Mouse (Mus musculus) stomach, postnatal 0 days (tissue): Measurements from ENCODE around the gene Eea1. TPM values are rescaled to one million over a fixed set of nuclear protein-coding genes. Genes with fewer than 3 reads are reported as not detected.

ENCODE experiments used
- ATAC-seq: fragments of 200-750 bp; cut with Nextera tagmentation; 2 replicates; pipeline ENCODE4 v1.8.0; 2017; ENCODE audit not compliant: low FRiP score, low TSS enrichment
- DNase-seq: peaks from one replicate; pipeline ENCODE4 v3.0.0-alpha.2; 2016; ENCODE audit warnings: low spot score
- H3K27ac ChIP-seq: fragments of 300-500 bp; sonication (generic); replicated peaks from 2 replicates; pipeline ENCODE4 v1.5.1; 2014; ENCODE audit warnings: mild to moderate bottlenecking, control low read depth
- H3K27me3 ChIP-seq: fragments of 300-500 bp; sonication (generic); 2 replicates; pipeline ENCODE4 v1.6.1; 2014; ENCODE audit warnings: low read length; ENCODE audit not compliant: control insufficient read depth, insufficient read depth
- H3K36me3 ChIP-seq: fragments of 300-500 bp; sonication (generic); 2 replicates; pipeline ENCODE4 v1.6.1; 2014; ENCODE audit warnings: low read length, mixed read lengths; ENCODE audit not compliant: control insufficient read depth, insufficient read depth
- H3K4me1 ChIP-seq: fragments of 300-500 bp; sonication (generic); replicated peaks from 2 replicates; pipeline ENCODE4 v1.6.1; 2014; ENCODE audit warnings: antibody characterized with exemption; ENCODE audit not compliant: control insufficient read depth, insufficient read depth
- H3K4me2 ChIP-seq: fragments of 300-500 bp; sonication (generic); replicated peaks from 2 replicates; pipeline ENCODE4 v1.6.1; 2014; ENCODE audit warnings: low read depth, mild to moderate bottlenecking, control low read depth, moderate library complexity
- H3K4me3 ChIP-seq: fragments of 300-500 bp; sonication (generic); 2 replicates; pipeline ENCODE4 v1.5.1; 2014; ENCODE audit warnings: low read depth, low read length, control low read depth
- H3K9ac ChIP-seq: fragments of 300-500 bp; sonication (generic); 2 replicates; pipeline ENCODE4 v1.6.1; 2014; ENCODE audit warnings: mild to moderate bottlenecking, low read length, control low read depth, mixed read lengths
- H3K9me3 ChIP-seq: fragments of 300-500 bp; sonication (generic); 2 replicates; pipeline ENCODE4 v1.6.1; 2016; ENCODE audit warnings: low read length; ENCODE audit not compliant: control insufficient read depth
- CTCF ChIP-seq: IDR thresholded peaks from 2 replicates; pipeline ENCODE4 v1.5.1; 2016; ENCODE audit warnings: antibody characterized with exemption, low read depth, mild to moderate bottlenecking, moderate library complexity
- EP300 ChIP-seq: optimal IDR thresholded peaks from 2 replicates; pipeline ENCODE3; 2016; ENCODE audit warnings: antibody characterized with exemption
- WGBS: fragments of 180-500 bp; shearing (Covaris S2); extraction: QIAGEN DNeasy Blood & Tissue Kit; methylation state at CpG from one replicate; pipeline ENCODE4 v1.1.7; 2014; 5-methylcytosine and 5-hydroxymethylcytosine counted together
- polyA plus RNA-seq: library from polyadenylated mRNA; unstranded; fragments of >200 nt; fragmentation: Nextera tagmentation; extraction: Ambion mirVana; gene quantifications from 2 replicates; pipeline ENCODE4 v1.2.1, GENCODE M21; 2015

Eea1 gene
- polyA plus RNA-seq, 1 experiment from 2014 or later: 20.2 TPM

DNA sequence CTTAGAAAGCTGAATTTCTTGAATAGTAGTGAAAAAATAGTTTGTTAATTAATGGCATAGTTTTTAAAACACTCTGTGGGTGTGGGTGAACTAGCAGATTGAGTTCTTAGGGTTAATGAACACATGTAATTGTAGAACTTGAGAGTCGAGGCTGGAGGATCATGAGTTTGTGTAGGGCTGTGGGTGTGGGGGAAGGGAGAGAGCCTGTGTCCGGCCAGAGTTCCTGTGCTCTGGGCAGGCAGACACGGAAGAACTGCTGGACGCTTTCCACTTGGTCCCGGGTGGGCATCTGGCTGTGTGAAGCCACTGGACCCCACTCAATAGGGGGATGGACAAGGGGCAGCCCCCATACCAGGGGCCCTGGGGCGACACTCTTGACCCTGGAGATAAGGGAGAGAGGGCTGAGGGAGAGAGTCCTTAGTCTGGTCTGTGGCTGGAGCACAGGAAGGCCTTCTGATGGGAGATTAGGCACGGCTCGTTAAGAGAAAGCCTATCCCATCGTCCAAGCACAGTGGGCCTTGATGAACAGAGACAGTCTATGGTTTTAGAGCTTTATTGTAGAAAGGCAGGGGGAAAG lies 107.6 kb downstream of the Eea1 start:
- Histone ChIP-seq H3K27ac (no peak overlapping the region), H3K9me3 (no peaks in the 10 kb centered on the region), H3K36me3 (no peaks in the 10 kb centered on the region), H3K4me3 (no peak overlapping the region), H3K4me1 (no peaks in the 10 kb centered on the region), H3K27me3 (no peaks in the 10 kb centered on the region), H3K9ac (no peak overlapping the region), H3K4me2 (no peak overlapping the region)
- DNase-seq (no peak), ATAC-seq (no peak)
- TF ChIP-seq EP300 (no peak), CTCF (no peak)
- 45% methylated on average over 9 of the region's 9 CpGs for WGBS

DNA sequence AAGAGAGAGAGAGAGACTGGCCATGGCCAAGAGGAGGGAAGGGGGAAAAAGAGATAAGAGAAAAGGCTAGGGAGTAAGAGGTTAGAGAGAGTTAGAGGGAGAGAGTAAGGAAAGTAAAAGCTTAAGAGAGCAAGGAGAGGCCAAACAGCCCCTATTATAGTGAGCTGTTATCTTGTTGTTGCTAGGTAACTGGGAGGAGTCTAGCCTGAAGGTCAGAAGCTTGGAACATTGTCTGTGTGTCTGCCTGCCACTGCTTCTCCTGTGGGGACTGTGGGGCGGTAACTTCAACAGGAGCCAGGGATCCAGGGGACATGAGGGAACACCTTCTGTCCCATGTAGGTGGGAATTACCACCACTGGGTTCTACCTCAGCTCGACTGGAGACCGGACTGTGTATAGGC lies 108.1 kb downstream of the Eea1 start:
- Histone ChIP-seq H3K9me3 (no peaks in the 10 kb centered on the region), H3K4me1 (no peaks in the 10 kb centered on the region), H3K4me2 (no peak overlapping the region), H3K36me3 (no peaks in the 10 kb centered on the region), H3K27ac (no peak overlapping the region), H3K4me3 (no peak overlapping the region), H3K9ac (no peak overlapping the region), H3K27me3 (no peaks in the 10 kb centered on the region)
- no peak for DNase-seq
- TF ChIP-seq CTCF (no peak), EP300 (no peak)
- WGBS: 85% methylated on average over 3 of the region's 3 CpGs
- ATAC-seq: no peak

DNA sequence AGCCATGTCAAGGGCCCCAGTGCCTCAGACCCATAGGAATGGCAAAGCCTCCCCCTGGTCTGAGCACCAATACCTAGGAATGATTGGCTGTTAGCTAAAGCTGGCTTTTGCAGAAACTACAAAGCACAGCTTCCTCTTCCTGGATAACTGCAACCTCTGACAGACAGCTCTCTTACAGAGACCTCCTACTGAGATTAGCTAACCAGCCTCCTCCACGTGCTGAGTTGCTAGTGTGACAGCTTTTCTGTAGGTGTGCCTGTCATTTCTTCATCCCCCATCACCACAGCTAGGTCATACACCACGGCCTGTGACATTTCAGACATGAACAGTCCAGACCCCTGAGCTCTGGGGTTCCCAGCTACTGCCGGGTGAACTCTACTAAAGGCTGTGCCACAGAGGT lies 126.9 kb downstream of the Eea1 start:
- Histone ChIP-seq H3K4me1 (no peaks in the 10 kb centered on the region), H3K27ac (no peak overlapping the region), H3K9ac (no peak overlapping the region), H3K27me3 (no peaks in the 10 kb centered on the region), H3K36me3 (no peaks in the 10 kb centered on the region), H3K4me3 (no peak overlapping the region), H3K9me3 (no peaks in the 10 kb centered on the region), H3K4me2 (no peak overlapping the region)
- TF ChIP-seq EP300: no peak
- TF ChIP-seq CTCF: no peak
- WGBS: 48% methylated on average over 3 of the region's 3 CpGs
- ATAC-seq (no peak), DNase-seq (no peak)

DNA sequence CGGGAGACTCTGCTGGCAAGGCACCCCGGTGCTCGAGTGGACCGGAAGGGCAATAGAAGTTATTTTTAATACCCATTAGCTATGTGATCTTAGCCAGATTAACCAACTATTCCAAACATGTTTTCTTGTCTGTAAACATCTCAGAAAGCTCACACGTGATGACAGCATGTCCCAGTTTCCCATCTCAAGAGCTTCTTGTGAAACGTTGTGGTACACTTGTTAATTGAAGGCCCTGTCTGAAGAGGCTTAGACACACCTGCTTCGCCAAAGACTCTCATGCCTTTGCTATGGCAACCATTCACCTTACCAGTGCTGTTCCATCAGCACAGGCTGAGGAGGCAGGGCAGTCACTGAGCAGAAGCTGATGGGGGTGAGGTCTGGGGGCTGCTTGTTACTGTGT lies 133.9 kb downstream of the Eea1 start:
- DNase-seq: no peak
- no peaks in the 10 kb centered on the region for H3K36me3 ChIP-seq
- no peak overlapping the region for H3K9ac ChIP-seq
- ATAC-seq: no peak
- H3K4me1 ChIP-seq: no peaks in the 10 kb centered on the region
- H3K27ac ChIP-seq: no peak overlapping the region
- WGBS: 73% methylated on average over 7 of the region's 7 CpGs
- no peak for TF ChIP-seq EP300
- TF ChIP-seq CTCF: no peak
- H3K4me2 ChIP-seq: no peak overlapping the region
- no peak overlapping the region for H3K4me3 ChIP-seq
- H3K27me3 ChIP-seq: no peaks in the 10 kb centered on the region
- no peaks in the 10 kb centered on the region for H3K9me3 ChIP-seq

DNA sequence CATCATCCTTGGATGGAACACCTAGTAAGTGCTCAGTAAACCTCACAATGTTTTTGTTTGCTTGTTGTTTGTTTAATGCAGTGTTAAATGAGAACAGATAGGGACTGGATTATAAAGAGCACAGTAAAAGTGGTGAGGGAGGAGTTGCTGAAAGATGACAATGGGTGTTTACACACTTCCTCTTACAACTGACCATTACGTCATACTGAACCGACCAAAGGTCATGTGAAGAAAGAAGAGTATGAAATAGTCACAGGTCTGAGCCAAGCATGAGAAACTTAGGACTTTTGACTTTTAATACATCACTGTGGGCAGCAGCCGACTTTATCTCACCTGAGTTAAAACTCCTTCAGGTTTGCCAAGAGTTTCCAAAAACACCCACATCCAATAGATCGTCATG lies 135.0 kb downstream of the Eea1 start:
- ATAC-seq: no peak
- WGBS: 41% methylated on average over 4 of the region's 4 CpGs
- Histone ChIP-seq H3K4me3 (no peak overlapping the region), H3K27ac (no peak overlapping the region), H3K4me2 (no peak overlapping the region), H3K9me3 (no peaks in the 10 kb centered on the region), H3K36me3 (no peaks in the 10 kb centered on the region), H3K27me3 (no peaks in the 10 kb centered on the region), H3K9ac (no peak overlapping the region), H3K4me1 (no peaks in the 10 kb centered on the region)
- no peak for DNase-seq
- no peak for TF ChIP-seq CTCF
- TF ChIP-seq EP300: no peak

DNA sequence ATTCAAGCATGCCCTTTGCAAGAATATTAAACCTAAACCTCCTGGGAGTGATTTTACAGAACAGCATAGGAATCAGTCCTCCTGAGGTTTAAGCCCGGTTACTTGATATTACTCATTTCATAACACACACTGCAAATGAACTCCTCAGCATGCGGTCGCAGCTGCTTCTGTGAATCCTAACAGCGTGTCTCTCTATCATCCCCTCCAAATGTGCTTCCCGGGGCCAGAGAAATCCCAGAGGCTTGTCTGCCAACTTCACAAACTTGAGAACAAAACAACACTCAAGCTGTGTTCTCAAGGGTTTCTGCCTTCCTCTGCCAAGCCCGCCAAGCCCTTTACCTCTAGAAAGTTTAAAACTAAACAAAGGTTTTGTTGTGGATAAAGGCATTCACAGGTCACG lies 135.4 kb downstream of the Eea1 start:
- no peak for ATAC-seq
- Histone ChIP-seq H3K9me3 (no peaks in the 10 kb centered on the region), H3K27ac (no peak overlapping the region), H3K27me3 (no peaks in the 10 kb centered on the region), H3K36me3 (no peaks in the 10 kb centered on the region), H3K4me1 (no peaks in the 10 kb centered on the region), H3K4me2 (no peak overlapping the region), H3K9ac (no peak overlapping the region), H3K4me3 (no peak overlapping the region)
- TF ChIP-seq EP300 (no peak), CTCF (no peak)
- WGBS: 11% methylated on average over 7 of the region's 7 CpGs
- DNase-seq: no peak
